Mouse (Mus musculus) CH12.LX (cell line): ENCODE results near the gene Stat6.

Source experiments
- CTCF ChIP-seq, 2 experiments: IDR thresholded peaks in 1 of 2; conservative IDR thresholded peaks in 1 of 2; 2 replicates each; pipeline ENCODE4 v1.5.1; 2011 to 2012; ENCODE audit warnings: low read depth in 2 of 2, low read length in 2 of 2, improper control_type of control experiment in 1 of 2, inconsistent platforms in 1 of 2, mild to moderate bottlenecking in 1 of 2, moderate library complexity in 1 of 2
- EP300 ChIP-seq: IDR thresholded peaks from 2 replicates; pipeline ENCODE4 v1.6.1; 2011; ENCODE audit warnings: low read length, improper control_type of control experiment
- ETS1 ChIP-seq: conservative IDR thresholded peaks from 2 replicates; pipeline ENCODE4 v1.6.1; 2012; ENCODE audit warnings: low read depth, mild to moderate bottlenecking, inconsistent platforms, low read length, improper control_type of control experiment, moderate library complexity
- GABPA ChIP-seq: IDR thresholded peaks from 2 replicates; pipeline ENCODE4 v1.6.1; 2012; ENCODE audit warnings: low read depth, low read length, improper control_type of control experiment, inconsistent platforms; ENCODE audit not compliant: insufficient replicate concordance
- POLR2A ChIP-seq: IDR thresholded peaks from 2 replicates; pipeline ENCODE4 v1.6.1; 2011; ENCODE audit warnings: low read depth, mild to moderate bottlenecking, improper control_type of control experiment, low read length
- POLR2AphosphoS2 ChIP-seq: IDR thresholded peaks from 2 replicates; pipeline ENCODE4 v1.6.1; 2011; ENCODE audit warnings: low read depth, low read length, improper control_type of control experiment
- TCF12 ChIP-seq: IDR thresholded peaks from 2 replicates; pipeline ENCODE4 v1.6.1; 2014; ENCODE audit warnings: low read depth, mild to moderate bottlenecking, inconsistent platforms, low read length, improper control_type of control experiment
- USF2 ChIP-seq: conservative IDR thresholded peaks from 2 replicates; pipeline ENCODE4 v1.6.1; 2011; ENCODE audit warnings: low read depth, low read length, improper control_type of control experiment
- ZKSCAN1 ChIP-seq: IDR thresholded peaks from 2 replicates; pipeline ENCODE4 v1.6.1; 2012; ENCODE audit warnings: low read depth, inconsistent platforms, low read length, improper control_type of control experiment, borderline replicate concordance

DNA sequence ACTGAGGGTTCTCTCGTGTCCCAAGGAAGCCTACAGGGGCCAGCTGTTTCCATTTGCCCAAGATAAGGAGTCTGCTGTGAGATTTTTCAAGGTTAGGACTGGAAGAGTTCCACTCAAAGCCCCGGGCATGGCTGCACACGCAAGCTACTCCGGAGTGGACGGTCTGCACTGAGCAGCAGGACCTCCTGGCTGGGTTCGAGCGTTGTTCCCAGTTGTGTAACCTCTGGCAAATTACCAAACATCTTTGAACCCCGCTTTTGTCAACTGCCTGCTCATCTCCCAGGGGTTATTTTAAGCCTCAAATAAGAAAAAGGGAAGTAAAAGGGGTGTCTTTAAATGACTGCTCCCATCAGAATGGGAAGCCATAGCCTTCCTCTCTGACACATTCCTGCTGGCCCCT is 48.4 kb upstream of the Stat6 start:
- TF ChIP-seq EP300 (no peak), POLR2A (no peak), USF2 (no peak), CTCF (conservative IDR thresholded peaks at IDR 0.05 in 1 of 2, IDR thresholded peaks at IDR 0.05 in 1 of 2; ENCODE audit: low read depth in 2 of 2, low read length in 2 of 2) (no peak), ETS1 (no peak), TCF12 (no peak), GABPA (no peak), POLR2AphosphoS2 (no peak), ZKSCAN1 (no peak)
